Mouse (Mus musculus) cortical plate, adult 2 months (tissue): ENCODE measurements around the gene Ier2.

Experiments
- CTCF ChIP-seq: fragments of 200-500 bp; IDR thresholded peaks from 2 replicates; pipeline ENCODE4 v1.5.1; 2011; ENCODE audit warnings: mild to moderate bottlenecking, control low read depth, low read length; ENCODE audit not compliant: insufficient read depth; ENCODE audit errors: extremely low read depth
- POLR2A ChIP-seq: fragments of 200-500 bp; IDR thresholded peaks from 2 replicates; pipeline ENCODE4 v1.6.1; 2011; ENCODE audit warnings: mild to moderate bottlenecking, low read length, control low read depth; ENCODE audit not compliant: insufficient read depth; ENCODE audit errors: extremely low read depth

- TF ChIP-seq CTCF (no peak), POLR2A (no peak)
Measured at GRCm38 (mm10) chr8:84655336-84656190, 7.1 kb downstream of the Ier2 start.
